Mouse (Mus musculus): ENCODE data around the gene Kmt2e. TPM values are rescaled to one million over a fixed set of nuclear protein-coding genes. Genes with fewer than 3 reads are reported as not detected.

Kmt2e gene
- polyA plus RNA-seq, 2 experiments = 8.0 to 24.7 TPM

DNA sequence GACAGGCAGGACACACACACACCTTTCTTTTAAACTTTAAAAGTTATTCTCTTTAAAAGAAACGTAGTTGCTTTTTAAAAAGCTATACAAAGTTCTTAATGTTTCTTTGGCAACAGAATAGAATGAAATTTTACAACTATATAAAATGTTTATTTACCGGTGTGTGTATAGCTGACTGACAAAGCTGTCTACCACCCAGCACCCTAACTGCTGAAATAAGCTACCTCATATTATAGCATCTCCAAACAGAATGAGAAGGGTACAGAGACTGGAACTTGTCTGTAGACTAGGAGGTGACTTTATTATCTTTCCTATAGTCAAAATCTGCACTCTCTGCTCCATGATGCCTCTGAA is 47.0 kb upstream of the Kmt2e start:
- WGBS (ENCODE audit: insufficient replicate concordance) = 45% methylated on average over 2 of the region's 2 CpGs
- DNase-seq (ENCODE audit: low read depth in 3 of 3, low spot score in 3 of 3) (no peak), ATAC-seq (ENCODE audit: insufficient read depth) (no peak)
- Histone ChIP-seq H3K4me2 (ENCODE audit: low read depth) (peak overlapping the region; percentile 70), H3K4me3 (ENCODE audit: insufficient read depth in 1 of 2, low read depth in 2 of 2, low read length in 2 of 2) (no peak overlapping the region), H3K27ac (no peak overlapping the region), H3K9me3 (ENCODE audit: control insufficient read depth, low read length) (no peaks in the 10 kb centered on the region), H3K36me3 (replicated peaks; ENCODE audit: control insufficient read depth, insufficient read depth, low read depth) (no peaks in the 10 kb centered on the region), H3K4me1 (replicated peaks; ENCODE audit: control insufficient read depth in 2 of 2, insufficient read depth in 2 of 2, low read length in 1 of 2) (peaks cover 4 to 6% of the 10 kb centered on the region in 2 experiments), H3K27me3 (ENCODE audit: control insufficient read depth, insufficient read depth, low read length) (no peaks in the 10 kb centered on the region), H3K9ac (replicated peaks) (no peak overlapping the region)
- TF ChIP-seq CTCF (IDR thresholded peaks at IDR 0.05; ENCODE audit: low read depth) = no peak
- no peak for TF ChIP-seq EP300 (IDR thresholded peaks at IDR 0.05; ENCODE audit: low read depth)

GRCm38 (mm10) chr5:23388091-23388490 is 46.1 kb upstream of the Kmt2e start:
- H3K27ac ChIP-seq = no peak overlapping the region
- no peak for TF ChIP-seq EP300 (IDR thresholded peaks at IDR 0.05; ENCODE audit: low read depth)
- no peak for TF ChIP-seq CTCF (IDR thresholded peaks at IDR 0.05; ENCODE audit: low read depth)
- DNase-seq (ENCODE audit: low read depth in 3 of 3, low spot score in 3 of 3) = no peak

GRCm38 (mm10) chr5:23389601-23390305 is 44.5 kb upstream of the Kmt2e start:
- Histone ChIP-seq H3K4me2 (ENCODE audit: low read depth) (no peak overlapping the region), H3K9me3 (ENCODE audit: control insufficient read depth, low read length) (no peaks in the 10 kb centered on the region), H3K9ac (replicated peaks) (no peak overlapping the region), H3K27me3 (ENCODE audit: control insufficient read depth, insufficient read depth, low read length) (no peaks in the 10 kb centered on the region), H3K36me3 (replicated peaks; ENCODE audit: control insufficient read depth, insufficient read depth, low read depth) (no peaks in the 10 kb centered on the region), H3K4me3 (ENCODE audit: insufficient read depth in 1 of 2, low read depth in 2 of 2, low read length in 2 of 2) (no peak overlapping the region), H3K27ac (no peak overlapping the region), H3K4me1 (replicated peaks; ENCODE audit: control insufficient read depth in 2 of 2, insufficient read depth in 2 of 2, low read length in 1 of 2) (peaks cover 4 to 6% of the 10 kb centered on the region in 2 experiments)
- no peak for DNase-seq (ENCODE audit: low read depth in 3 of 3, low spot score in 3 of 3)
- no peak for ATAC-seq (ENCODE audit: insufficient read depth)
- WGBS (ENCODE audit: insufficient replicate concordance) = 64% methylated on average over 7 of the region's 7 CpGs
- TF ChIP-seq EP300 (IDR thresholded peaks at IDR 0.05; ENCODE audit: low read depth) = no peak

More at GRCm38 (mm10) chr5:23388091-23388490, 46.1 kb upstream of the Kmt2e start:
- Histone ChIP-seq H3K4me1 (replicated peaks; ENCODE audit: control insufficient read depth in 2 of 2, insufficient read depth in 2 of 2, low read length in 1 of 2) (peaks cover 4 to 6% of the 10 kb centered on the region in 2 experiments), H3K27me3 (ENCODE audit: control insufficient read depth, insufficient read depth, low read length) (no peaks in the 10 kb centered on the region), H3K36me3 (replicated peaks; ENCODE audit: control insufficient read depth, insufficient read depth, low read depth) (no peaks in the 10 kb centered on the region), H3K9ac (replicated peaks) (no peak overlapping the region), H3K4me3 (ENCODE audit: insufficient read depth in 1 of 2, low read depth in 2 of 2, low read length in 2 of 2) (no peak overlapping the region), H3K9me3 (ENCODE audit: control insufficient read depth, low read length) (no peaks in the 10 kb centered on the region), H3K4me2 (ENCODE audit: low read depth) (no peak overlapping the region)
- no peak for ATAC-seq (ENCODE audit: insufficient read depth)
- whole genome bisulfite sequencing (ENCODE audit: insufficient replicate concordance) = 23% methylated on average over 3 of the region's 3 CpGs

- Histone ChIP-seq H3K27ac (no peak overlapping the region), H3K9ac (replicated peaks) (no peak overlapping the region), H3K4me3 (ENCODE audit: insufficient read depth in 1 of 2, low read depth in 2 of 2, low read length in 2 of 2) (no peak overlapping the region), H3K4me2 (ENCODE audit: low read depth) (no peak overlapping the region), H3K27me3 (ENCODE audit: control insufficient read depth, insufficient read depth, low read length) (no peaks in the 10 kb centered on the region), H3K9me3 (ENCODE audit: control insufficient read depth, low read length) (no peaks in the 10 kb centered on the region), H3K36me3 (replicated peaks; ENCODE audit: control insufficient read depth, insufficient read depth, low read depth) (no peaks in the 10 kb centered on the region), H3K4me1 (replicated peaks; ENCODE audit: control insufficient read depth in 2 of 2, insufficient read depth in 2 of 2, low read length in 1 of 2) (peaks cover 3 to 4% of the 10 kb centered on the region in 2 experiments)
- no peak for DNase-seq (ENCODE audit: low read depth in 3 of 3, low spot score in 3 of 3)
- ATAC-seq (ENCODE audit: insufficient read depth) = no peak
- TF ChIP-seq CTCF (IDR thresholded peaks at IDR 0.05; ENCODE audit: low read depth) (no peak), EP300 (IDR thresholded peaks at IDR 0.05; ENCODE audit: low read depth) (no peak)
- WGBS (ENCODE audit: insufficient replicate concordance) = 78% methylated on average over 7 of the region's 7 CpGs
Measured at GRCm38 (mm10) chr5:23391714-23392113, 42.5 kb upstream of the Kmt2e start.

DNA sequence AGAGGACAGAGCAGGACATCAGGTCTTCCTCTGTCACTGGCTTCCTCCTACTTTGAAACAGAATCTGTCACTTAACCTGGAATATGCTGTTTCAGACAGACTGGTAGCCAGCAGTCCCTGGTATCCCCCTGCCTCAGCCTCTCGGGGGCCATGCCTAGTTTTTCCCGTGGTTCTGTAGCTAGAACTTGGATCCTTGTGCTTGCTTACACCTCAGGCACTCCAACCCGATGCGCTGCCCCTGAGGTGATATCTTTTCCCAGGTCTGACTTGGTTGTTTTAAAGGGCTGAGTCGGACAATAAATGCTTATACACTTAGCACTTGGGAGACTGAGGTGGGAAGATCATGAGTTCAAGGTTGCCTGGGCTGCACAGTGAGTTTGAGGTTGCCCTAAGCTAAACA is 40.4 kb upstream of the Kmt2e start:
- Histone ChIP-seq H3K36me3 (replicated peaks; ENCODE audit: control insufficient read depth, insufficient read depth, low read depth) (no peaks in the 10 kb centered on the region), H3K27ac (no peak overlapping the region), H3K9me3 (ENCODE audit: control insufficient read depth, low read length) (no peaks in the 10 kb centered on the region), H3K27me3 (ENCODE audit: control insufficient read depth, insufficient read depth, low read length) (no peaks in the 10 kb centered on the region), H3K4me1 (replicated peaks; ENCODE audit: control insufficient read depth in 2 of 2, insufficient read depth in 2 of 2, low read length in 1 of 2) (no peaks in the 10 kb centered on the region), H3K4me2 (ENCODE audit: low read depth) (no peak overlapping the region), H3K4me3 (ENCODE audit: insufficient read depth in 1 of 2, low read depth in 2 of 2, low read length in 2 of 2) (no peak overlapping the region), H3K9ac (replicated peaks) (no peak overlapping the region)
- TF ChIP-seq EP300 (IDR thresholded peaks at IDR 0.05; ENCODE audit: low read depth) (no peak), CTCF (IDR thresholded peaks at IDR 0.05; ENCODE audit: low read depth) (no peak)
- ATAC-seq (ENCODE audit: insufficient read depth) (no peak), DNase-seq (ENCODE audit: low read depth in 3 of 3, low spot score in 3 of 3) (no peak)
- WGBS (ENCODE audit: insufficient replicate concordance) = 74% methylated on average over 5 of the region's 5 CpGs
